Mouse (Mus musculus) intestine, embryonic 16.5 days (tissue): ENCODE data around the gene 9430007A20Rik. TPM values are rescaled to one million over a fixed set of nuclear protein-coding genes. Genes with fewer than 3 reads are reported as not detected.
"Not testable (repeated sequence)": the region's sequence is repeated elsewhere in the genome, so short reads cannot be mapped to it uniquely, and the experiment has no call there.

Experiments used
- ATAC-seq: fragments of 200-750 bp; cut with Nextera tagmentation; 2 replicates; pipeline ENCODE4 v1.8.0; 2017; ENCODE audit warnings: moderate TSS enrichment, moderate library complexity
- H3K27ac ChIP-seq: fragments of 300-500 bp; sonication (generic); 2 replicates; pipeline ENCODE4 v1.5.1; 2014; ENCODE audit warnings: mild to moderate bottlenecking, low read length
- H3K27me3 ChIP-seq: fragments of 300-500 bp; sonication (generic); replicated peaks from 2 replicates; pipeline ENCODE4 v1.6.1; 2014; ENCODE audit warnings: low read length, control low read depth, mixed read lengths; ENCODE audit not compliant: control insufficient read depth, insufficient read depth
- H3K36me3 ChIP-seq: fragments of 300-500 bp; sonication (generic); 2 replicates; pipeline ENCODE4 v1.6.1; 2014; ENCODE audit warnings: low read length, control low read depth; ENCODE audit not compliant: control insufficient read depth, insufficient read depth
- H3K4me1 ChIP-seq: fragments of 300-500 bp; sonication (generic); 2 replicates; pipeline ENCODE4 v1.6.1; 2014; ENCODE audit warnings: low read length, control low read depth, mixed read lengths; ENCODE audit not compliant: control insufficient read depth, insufficient read depth
- H3K4me2 ChIP-seq: fragments of 300-500 bp; sonication (generic); 2 replicates; pipeline ENCODE4 v1.6.1; 2014; ENCODE audit warnings: low read depth, low read length, control low read depth
- H3K4me3 ChIP-seq: fragments of 300-500 bp; sonication (generic); 2 replicates; pipeline ENCODE4 v1.5.1; 2014; ENCODE audit warnings: mild to moderate bottlenecking, low read length
- H3K9ac ChIP-seq: fragments of 300-500 bp; sonication (generic); 2 replicates; pipeline ENCODE4 v1.6.1; 2014; ENCODE audit warnings: low read depth, low read length
- H3K9me3 ChIP-seq: fragments of 300-500 bp; sonication (generic); 2 replicates; pipeline ENCODE4 v1.6.1; 2016; ENCODE audit warnings: low read length, control low read depth; ENCODE audit not compliant: control insufficient read depth
- WGBS: fragments of 180-500 bp; shearing (Covaris S2); extraction: QIAGEN DNeasy Blood & Tissue Kit; methylation state at CpG from one replicate; pipeline ENCODE4 v1.1.7; 2014; 5-methylcytosine and 5-hydroxymethylcytosine counted together
- polyA plus RNA-seq: library from polyadenylated mRNA; unstranded; fragments of >200 nt; fragmentation: Nextera tagmentation; extraction: Ambion mirVana; gene quantifications from 2 replicates; pipeline ENCODE4 v1.2.1, GENCODE M21; 2015

The 9430007A20Rik gene
- polyA plus RNA-seq = not detected in 2 replicates

- Histone ChIP-seq H3K4me1 (no peaks in the 10 kb centered on the region), H3K4me2 (no peak within 1 kb of the TSS), H3K9me3 (no peaks in the 10 kb centered on the region), H3K27me3 (no peaks in the 10 kb centered on the region), H3K9ac (no peak within 1 kb of the TSS), H3K27ac (no peak within 1 kb of the TSS), H3K36me3 (no peaks in the 10 kb centered on the region), H3K4me3 (no peak within 1 kb of the TSS)
- WGBS = 73% methylated on average over 5 of the region's 5 CpGs
- no peak for ATAC-seq
Measured at GRCm38 (mm10) chr4:144519522-144519921, at the start of gene 9430007A20Rik. Gene 9430007A20Rik (plus strand): TSS chr4:144519822.

- no peak for ATAC-seq
- Histone ChIP-seq H3K4me2 (no peak overlapping the region), H3K27ac (no peak overlapping the region), H3K9me3 (no peaks in the 10 kb centered on the region; the same call in 1 of the 2 replicates), H3K9ac (no peak overlapping the region), H3K27me3 (no peaks in the 10 kb centered on the region), H3K4me3 (no peak overlapping the region), H3K36me3 (no peaks in the 10 kb centered on the region), H3K4me1 (no peaks in the 10 kb centered on the region)
Measured at GRCm38 (mm10) chr4:144493331-144493730, 26.3 kb upstream of the 9430007A20Rik start.

GRCm38 (mm10) chr4:144506518-144506917 is 13.1 kb upstream of the 9430007A20Rik start:
- H3K36me3 ChIP-seq = no peaks in the 10 kb centered on the region
- H3K9ac ChIP-seq = no peak overlapping the region
- no peaks in the 10 kb centered on the region for H3K9me3 ChIP-seq
- H3K27ac ChIP-seq = no peak overlapping the region
- no peaks in the 10 kb centered on the region for H3K4me1 ChIP-seq
- H3K4me3 ChIP-seq = no peak overlapping the region
- no peak for ATAC-seq
- no peak overlapping the region for H3K4me2 ChIP-seq
- no peaks in the 10 kb centered on the region for H3K27me3 ChIP-seq
- WGBS = 74% methylated on average over 1 of the region's 1 CpGs

- Histone ChIP-seq H3K27ac (no peak overlapping the region), H3K9me3 (no peaks in the 10 kb centered on the region), H3K9ac (no peak overlapping the region), H3K4me1 (no peaks in the 10 kb centered on the region), H3K4me2 (no peak overlapping the region), H3K27me3 (no peaks in the 10 kb centered on the region), H3K36me3 (no peaks in the 10 kb centered on the region), H3K4me3 (no peak overlapping the region)
- no peak for ATAC-seq
- 79% methylated on average over 1 of the region's 1 CpGs for WGBS
Measured at GRCm38 (mm10) chr4:144544689-144545088, 25.1 kb downstream of the 9430007A20Rik start.

GRCm38 (mm10) chr4:144545339-144545738 is 25.7 kb downstream of the 9430007A20Rik start:
- H3K4me3 ChIP-seq, H3K4me1 ChIP-seq, H3K36me3 ChIP-seq, H3K27me3 ChIP-seq, ATAC-seq, H3K4me2 ChIP-seq, H3K27ac ChIP-seq, H3K9ac ChIP-seq, H3K9me3 ChIP-seq: not testable (repeated sequence)
- 93% methylated on average over 13 of the region's 13 CpGs for WGBS

GRCm38 (mm10) chr4:144551156-144551555 is 31.5 kb downstream of the 9430007A20Rik start:
- no peak for ATAC-seq

GRCm38 (mm10) chr4:144559792-144560191 is 40.2 kb downstream of the 9430007A20Rik start:
- Histone ChIP-seq H3K9me3 (no peaks in the 10 kb centered on the region), H3K4me2 (no peak overlapping the region), H3K27me3 (no peaks in the 10 kb centered on the region), H3K4me1 (no peaks in the 10 kb centered on the region), H3K27ac (no peak overlapping the region), H3K9ac (no peak overlapping the region), H3K4me3 (no peak overlapping the region), H3K36me3 (no peaks in the 10 kb centered on the region)
- no peak for ATAC-seq

More at GRCm38 (mm10) chr4:144551156-144551555, 31.5 kb downstream of the 9430007A20Rik start:
- Histone ChIP-seq H3K36me3 (no peaks in the 10 kb centered on the region), H3K9me3 (no peaks in the 10 kb centered on the region), H3K4me1 (no peaks in the 10 kb centered on the region), H3K4me2 (no peak overlapping the region), H3K27me3 (no peaks in the 10 kb centered on the region), H3K9ac (no peak overlapping the region), H3K27ac (no peak overlapping the region), H3K4me3 (no peak overlapping the region)

GRCm38 (mm10) chr4:144561205-144561604 is 41.6 kb downstream of the 9430007A20Rik start:
- Histone ChIP-seq H3K9me3 (no peaks in the 10 kb centered on the region), H3K4me2 (no peak overlapping the region), H3K27me3 (no peaks in the 10 kb centered on the region), H3K4me3 (no peak overlapping the region), H3K36me3 (no peaks in the 10 kb centered on the region), H3K4me1 (no peaks in the 10 kb centered on the region), H3K27ac (no peak overlapping the region), H3K9ac (no peak overlapping the region)
- ATAC-seq = no peak
- 53% methylated on average over 2 of the region's 2 CpGs for WGBS

- H3K27ac ChIP-seq = no peak within 1 kb of the TSS
- H3K4me2 ChIP-seq = no peak within 1 kb of the TSS
- no peak for ATAC-seq
- WGBS = 91% methylated on average over 1 of the region's 1 CpGs
- no peak within 1 kb of the TSS for H3K9ac ChIP-seq
- no peak within 1 kb of the TSS for H3K4me3 ChIP-seq
- H3K36me3 ChIP-seq = no peaks in the 10 kb centered on the region
- H3K4me1 ChIP-seq = no peaks in the 10 kb centered on the region
- no peaks in the 10 kb centered on the region for H3K27me3 ChIP-seq
- H3K9me3 ChIP-seq = no peaks in the 10 kb centered on the region
Measured at GRCm38 (mm10) chr4:144565034-144565433, 45.4 kb downstream of the 9430007A20Rik start, which contains the start of gene Gm13124. Gene Gm13124 (minus strand): TSS chr4:144565134.

GRCm38 (mm10) chr4:144567752-144568151 is 48.1 kb downstream of the 9430007A20Rik start:
- no peak for ATAC-seq
- H3K9ac ChIP-seq = no peak overlapping the region
- no peaks in the 10 kb centered on the region for H3K4me1 ChIP-seq
- H3K4me2 ChIP-seq = no peak overlapping the region
- H3K27me3 ChIP-seq = no peaks in the 10 kb centered on the region
- no peaks in the 10 kb centered on the region for H3K36me3 ChIP-seq
- no peak overlapping the region for H3K27ac ChIP-seq
- H3K4me3 ChIP-seq = no peak overlapping the region
- no peaks in the 10 kb centered on the region for H3K9me3 ChIP-seq
